Mouse (Mus musculus): ENCODE data around the gene Vps45.
A peak's percentile ranks its signal among the peaks of the same experiment; 100 is the strongest.
"Not testable (repeated sequence)": the region's sequence is repeated elsewhere in the genome, so short reads cannot be mapped to it uniquely, and the experiment has no call there.

Vps45 gene

GRCm38 (mm10) chr3:95997203-95997721 lies 61.0 kb downstream of the Vps45 start:
- DNase-seq (ENCODE audit: low spot score in 2 of 2): peak in 1 of 2 experiments; percentile 32

- DNase-seq (ENCODE audit: low spot score in 2 of 2): no peak
Measured at GRCm38 (mm10) chr3:95996451-95997073, 61.7 kb downstream of the Vps45 start.

GRCm38 (mm10) chr3:95995802-95996428 lies 62.4 kb downstream of the Vps45 start, which contains the start of gene Plekho1:
TSS of gene Plekho1 (minus strand) at chr3:95996001.
- DNase-seq (ENCODE audit: low spot score in 2 of 2): peak in 1 of 2 experiments; percentile 51

- DNase-seq (ENCODE audit: low spot score in 2 of 2): peak in 1 of 2 experiments; percentile 36
Measured at GRCm38 (mm10) chr3:95994975-95995801, 63.1 kb downstream of the Vps45 start.

- DNase-seq (ENCODE audit: low spot score in 2 of 2): no peak
Measured at GRCm38 (mm10) chr3:95994381-95994846, 63.9 kb downstream of the Vps45 start.

- DNase-seq (ENCODE audit: low spot score in 2 of 2): no peak
Measured at GRCm38 (mm10) chr3:95993881-95994280, 64.4 kb downstream of the Vps45 start.

GRCm38 (mm10) chr3:95992990-95993603 lies 65.2 kb downstream of the Vps45 start:
- DNase-seq (ENCODE audit: low spot score in 2 of 2): no peak

- no peak for DNase-seq (ENCODE audit: low spot score in 2 of 2)
Measured at GRCm38 (mm10) chr3:95990413-95990941, 67.8 kb downstream of the Vps45 start.

GRCm38 (mm10) chr3:95988969-95989368 lies 69.3 kb downstream of the Vps45 start:
- no peak for DNase-seq (ENCODE audit: low spot score in 2 of 2)

- DNase-seq (ENCODE audit: low spot score in 2 of 2): no peak
Measured at GRCm38 (mm10) chr3:95988138-95988537, 70.1 kb downstream of the Vps45 start.

- DNase-seq (ENCODE audit: low spot score in 2 of 2): no peak
Measured at GRCm38 (mm10) chr3:95987386-95988110, 70.7 kb downstream of the Vps45 start.

- DNase-seq (ENCODE audit: low spot score in 2 of 2): no peak
Measured at GRCm38 (mm10) chr3:95986984-95987383, 71.3 kb downstream of the Vps45 start.

GRCm38 (mm10) chr3:95986001-95986622 lies 72.2 kb downstream of the Vps45 start:
- no peak for DNase-seq (ENCODE audit: low spot score in 2 of 2)

GRCm38 (mm10) chr3:95985209-95986000 lies 72.9 kb downstream of the Vps45 start:
- DNase-seq (ENCODE audit: low spot score in 2 of 2): no peak

- DNase-seq (ENCODE audit: low spot score in 2 of 2): no peak
Measured at GRCm38 (mm10) chr3:95982129-95982528, 76.1 kb downstream of the Vps45 start.

GRCm38 (mm10) chr3:95980276-95980970 lies 77.8 kb downstream of the Vps45 start:
- DNase-seq (ENCODE audit: low spot score in 2 of 2): no peak

- DNase-seq (ENCODE audit: low spot score in 2 of 2): no peak
Measured at GRCm38 (mm10) chr3:95978265-95978664, 80.0 kb downstream of the Vps45 start.

GRCm38 (mm10) chr3:95977587-95977986 lies 80.7 kb downstream of the Vps45 start:
- DNase-seq (ENCODE audit: low spot score in 2 of 2): not testable (repeated sequence)

GRCm38 (mm10) chr3:95977079-95977478 lies 81.2 kb downstream of the Vps45 start:
- DNase-seq (ENCODE audit: low spot score in 2 of 2): no peak

All from thymus, postnatal 10 days (tissue).